Mouse (Mus musculus) WW6 (cell line): Measurements from ENCODE around the gene Nup43.
A peak's percentile ranks its signal among the peaks of the same experiment; 100 is the strongest.
"Not testable (repeated sequence)": the region's sequence is repeated elsewhere in the genome, so short reads cannot be mapped to it uniquely, and the experiment has no call there.

Source experiments
- DNase-seq: peaks from one replicate; pipeline ENCODE4 v3.0.0-alpha.2; 2013; ENCODE audit warnings: low read depth, low spot score

Gene Nup43

GRCm38 (mm10) chr10:7667342-7667802 lies at the start of gene Nup43:
Gene Nup43, plus strand, starts transcription at chr10:7667503.
- peak; percentile 71 for DNase-seq

GRCm38 (mm10) chr10:7617556-7617955 lies 49.7 kb upstream of the Nup43 start:
- DNase-seq: not testable (repeated sequence)

GRCm38 (mm10) chr10:7619821-7620241 lies 47.5 kb upstream of the Nup43 start:
- DNase-seq: no peak

GRCm38 (mm10) chr10:7620723-7621122 lies 46.6 kb upstream of the Nup43 start:
- DNase-seq: no peak

GRCm38 (mm10) chr10:7622378-7622777 lies 44.9 kb upstream of the Nup43 start:
- DNase-seq: no peak

- no peak for DNase-seq
These were observed 43.3 kb upstream of the Nup43 start for GRCm38 (mm10) chr10:7623861-7624518.

- no peak for DNase-seq
These were observed 38.2 kb upstream of the Nup43 start for GRCm38 (mm10) chr10:7629092-7629491.

GRCm38 (mm10) chr10:7630286-7630685 lies 37.0 kb upstream of the Nup43 start:
- no peak for DNase-seq

GRCm38 (mm10) chr10:7630951-7631720 lies 36.2 kb upstream of the Nup43 start:
- DNase-seq: no peak

- DNase-seq: no peak
These were observed 26.9 kb upstream of the Nup43 start for GRCm38 (mm10) chr10:7640366-7640765.

- DNase-seq: no peak
These were observed 21.4 kb upstream of the Nup43 start for GRCm38 (mm10) chr10:7645911-7646310.

- no peak for DNase-seq
These were observed 18.2 kb upstream of the Nup43 start for GRCm38 (mm10) chr10:7649059-7649458.

GRCm38 (mm10) chr10:7651057-7651456 lies 16.2 kb upstream of the Nup43 start:
- DNase-seq: no peak

GRCm38 (mm10) chr10:7662471-7663141 lies 4.7 kb upstream of the Nup43 start:
- peak; percentile 59 for DNase-seq

- peak; percentile 54 for DNase-seq
These were observed 3.9 kb upstream of the Nup43 start for GRCm38 (mm10) chr10:7663159-7664026.

- DNase-seq: no peak
These were observed 3.2 kb upstream of the Nup43 start for GRCm38 (mm10) chr10:7664027-7664526.

- DNase-seq: no peak
These were observed 2.4 kb upstream of the Nup43 start for GRCm38 (mm10) chr10:7664889-7665288.

- DNase-seq: no peak
These were observed 6.4 kb downstream of the Nup43 start for GRCm38 (mm10) chr10:7673673-7674072.

GRCm38 (mm10) chr10:7680731-7681301 lies 13.5 kb downstream of the Nup43 start, which contains the start of the genes Pcmt1 and Lats1:
Gene Pcmt1, minus strand, starts transcription at chr10:7681136.
Gene Lats1, plus strand, starts transcription at chr10:7681214.
- DNase-seq: no peak

- DNase-seq: no peak
These were observed 14.2 kb downstream of the Nup43 start for GRCm38 (mm10) chr10:7681343-7682025.
